Mouse (Mus musculus): ENCODE results near the gene Lefty1.

- TF ChIP-seq POLR2A (IDR thresholded peaks at IDR 0.05; ENCODE audit: control insufficient read depth, low read depth, low read length) (no peak), CTCF (IDR thresholded peaks at IDR 0.05; ENCODE audit: control insufficient read depth, insufficient read depth, insufficient replicate concordance, low read depth, low read length) (0 out of 2 replicates have a peak, but pooled peaks have one; percentile 7)
These were observed 45.0 kb upstream of the Lefty1 start for GRCm38 (mm10) chr1:180889841-180890240.
